In genomic region chr5:93092147-93092781, GRCm38 (mm10) we compare ENCODE assay signal across 7 mouse cellular contexts. TPM values are rescaled to one million over a fixed set of nuclear protein-coding genes. Genes with fewer than 3 reads are reported as not detected.
DNase-seq lines count a peak whose midpoint lies in the region; ATAC-seq and TF ChIP-seq lines count a peak whose summit lies in the region.

No protein-coding gene starts in this region.

- H3K9me3 ChIP-seq in G1E (replicated peaks) = no peaks in the 10 kb centered on the region
- H3K9me3 ChIP-seq in hindbrain, embryonic 12.5 days (replicated peaks) = no peaks in the 10 kb centered on the region
- H3K9me3 ChIP-seq in megakaryocyte, embryonic 14.5 days = no peaks in the 10 kb centered on the region

- H3K4me1 ChIP-seq in G1E (ENCODE audit: insufficient read depth, low read depth, low read length) = peaks cover 35% of the 10 kb centered on the region
- H3K4me1 ChIP-seq in hindbrain, embryonic 12.5 days = peaks cover 44% of the 10 kb centered on the region
- peaks cover 57% of the 10 kb centered on the region for H3K4me1 ChIP-seq in megakaryocyte, embryonic 14.5 days

- peak; percentile 39 for DNase-seq in G1E (ENCODE audit: low spot score)
- DNase-seq in c-Kit-positive CD71-positive TER-119-positive erythroid progenitor cells, embryonic 14.5 days (ENCODE audit: low spot score) = peak; percentile 17
- peak; percentile 39 for DNase-seq in forelimb bud, embryonic 11.5 days (ENCODE audit: low read depth, low spot score)
- DNase-seq in left cerebral cortex, postnatal 10 days (ENCODE audit: extremely low spot score in 1 of 2, low spot score in 2 of 2) = peak; percentile 39 to 62
- DNase-seq in right cerebral cortex, postnatal 36 days (ENCODE audit: low spot score in 2 of 2) = peak; percentile 24 to 58

- peak overlapping the region; percentile 96 for H3K27ac ChIP-seq in hindbrain, embryonic 12.5 days

- H3K27me3 ChIP-seq in G1E (ENCODE audit: insufficient read depth, low read length) = no peaks in the 10 kb centered on the region
- H3K27me3 ChIP-seq in hindbrain, embryonic 12.5 days = no peaks in the 10 kb centered on the region
- no peaks in the 10 kb centered on the region for H3K27me3 ChIP-seq in megakaryocyte, embryonic 14.5 days (replicated peaks)

- 6% methylated on average over 28 of the region's 28 CpGs for WGBS in hindbrain, embryonic 12.5 days

- H3K9ac ChIP-seq in hindbrain, embryonic 12.5 days = peak overlapping the region; percentile 93

- no peak for TF ChIP-seq CTCF in G1E (IDR thresholded peaks at IDR 0.05; ENCODE audit: low read depth, low read length)

- intact Hi-C loops in left cerebral cortex, postnatal 10 days (cut with DNase I) = loop anchor here (5.0 kb wide), 1 partner anchor 40 kb away; no protein-coding TSS in a partner anchor

- H3K36me3 ChIP-seq in G1E (replicated peaks) = peaks cover 14% of the 10 kb centered on the region
- no peaks in the 10 kb centered on the region for H3K36me3 ChIP-seq in hindbrain, embryonic 12.5 days
- H3K36me3 ChIP-seq in megakaryocyte, embryonic 14.5 days (replicated peaks; ENCODE audit: low read length) = peaks cover 17% of the 10 kb centered on the region

- H3K4me2 ChIP-seq in hindbrain, embryonic 12.5 days (replicated peaks) = peak overlapping the region; percentile 97

- ATAC-seq in G1E (ENCODE audit: extremely low read depth, insufficient number of reproducible peaks, low FRiP score, poor library complexity, severe bottlenecking) = peak; percentile 37
- ATAC-seq in hindbrain, embryonic 12.5 days (ENCODE audit: low FRiP score) = peak; percentile 15

- peak overlapping the region; percentile 96 for H3K4me3 ChIP-seq in G1E (ENCODE audit: low read depth, low read length)
- H3K4me3 ChIP-seq in hindbrain, embryonic 12.5 days = peak overlapping the region; percentile 74
- H3K4me3 ChIP-seq in megakaryocyte, embryonic 14.5 days (replicated peaks) = peak overlapping the region; percentile 100

RNA-seq across cellular contexts. Expression of gene Sept11, which starts 1.0 kb away (rescaled TPM):
- 96.1 and 104 TPM in 2 replicates for total RNA-seq in G1E (2014; fragmentation: Nextera tagmentation)
- 41.2 and 46.1 TPM in 2 replicates for total RNA-seq in G1E (2017)
- 20.4 and 25.4 TPM in 2 replicates for polyA plus RNA-seq in G1E (2012)
- polyA plus RNA-seq in hindbrain, embryonic 12.5 days (2016; fragmentation: Nextera tagmentation; extraction: Ambion mirVana) = 261 and 286 TPM in 2 replicates
- 100 to 1,000 TPM; 198 to 200 TPM for total RNA-seq in left cerebral cortex, postnatal 10 days (2021)
- polyA plus RNA-seq in megakaryocyte, embryonic 14.5 days (2012; ENCODE audit: insufficient read depth, low replicate concordance) = 8.9 and 29.8 TPM in 2 replicates

RNA-seq across cellular contexts. Expression of gene Sowahb, which starts 47.4 kb away (rescaled TPM):
- not detected in 2 replicates for total RNA-seq in G1E (2014; fragmentation: Nextera tagmentation)
- total RNA-seq in G1E (2017) = 0.11 TPM in 1 of 2 replicates, not detected in the other
- polyA plus RNA-seq in G1E (2012) = not detected in 2 replicates
- polyA plus RNA-seq in hindbrain, embryonic 12.5 days (2016; fragmentation: Nextera tagmentation; extraction: Ambion mirVana) = 0.14 and 0.31 TPM in 2 replicates
- total RNA-seq in left cerebral cortex, postnatal 10 days (2021) = 1 to 10 TPM; 3.0 to 3.5 TPM
- polyA plus RNA-seq in megakaryocyte, embryonic 14.5 days (2012; ENCODE audit: insufficient read depth, low replicate concordance) = 0.09 TPM in 1 of 2 replicates, not detected in the other

Comparison
In these comparisons a context has a peak if more than half of its experiments do, and no peak if none do; other contexts are left out.
1. Peak in every context shown above with its lines: DNase-seq, ATAC-seq, H3K4me3 ChIP-seq and H3K27ac ChIP-seq.